Mouse (Mus musculus): ENCODE results near the gene Plpp3.

The Plpp3 gene

GRCm38 (mm10) chr4:105220849-105221248 is 63.7 kb downstream of the Plpp3 start:
- no peak for DNase-seq (ENCODE audit: low spot score)

- DNase-seq (ENCODE audit: low spot score): no peak
Measured at GRCm38 (mm10) chr4:105221256-105221840, 64.2 kb downstream of the Plpp3 start.

- no peak for DNase-seq (ENCODE audit: low spot score)
Measured at GRCm38 (mm10) chr4:105223101-105223924, 66.2 kb downstream of the Plpp3 start.

GRCm38 (mm10) chr4:105223925-105224300 is 66.8 kb downstream of the Plpp3 start:
- no peak for DNase-seq (ENCODE audit: low spot score)

GRCm38 (mm10) chr4:105225512-105225911 is 68.4 kb downstream of the Plpp3 start:
- peak; percentile 61 for DNase-seq (ENCODE audit: low spot score)

GRCm38 (mm10) chr4:105226351-105226750 is 69.2 kb downstream of the Plpp3 start:
- no peak for DNase-seq (ENCODE audit: low spot score)

GRCm38 (mm10) chr4:105230127-105230526 is 73.0 kb downstream of the Plpp3 start:
- no peak for DNase-seq (ENCODE audit: low spot score)

GRCm38 (mm10) chr4:105240233-105240632 is 83.1 kb downstream of the Plpp3 start:
- no peak for DNase-seq (ENCODE audit: low spot score)

- DNase-seq (ENCODE audit: low spot score): no peak
Measured at GRCm38 (mm10) chr4:105244931-105245330, 87.8 kb downstream of the Plpp3 start.

- DNase-seq (ENCODE audit: low spot score): peak; percentile 43
Measured at GRCm38 (mm10) chr4:105245479-105245944, 88.4 kb downstream of the Plpp3 start.

GRCm38 (mm10) chr4:105246331-105246730 is 89.2 kb downstream of the Plpp3 start:
- no peak for DNase-seq (ENCODE audit: low spot score)

GRCm38 (mm10) chr4:105248161-105248560 is 91.0 kb downstream of the Plpp3 start:
- no peak for DNase-seq (ENCODE audit: low spot score)

- DNase-seq (ENCODE audit: low spot score): no peak
Measured at GRCm38 (mm10) chr4:105249283-105249682, 92.1 kb downstream of the Plpp3 start.

GRCm38 (mm10) chr4:105250946-105251345 is 93.8 kb downstream of the Plpp3 start:
- DNase-seq (ENCODE audit: low spot score): no peak

- no peak for DNase-seq (ENCODE audit: low spot score)
Measured at GRCm38 (mm10) chr4:105252044-105252443, 94.9 kb downstream of the Plpp3 start.

- DNase-seq (ENCODE audit: low spot score): no peak
Measured at GRCm38 (mm10) chr4:105252571-105253200, 95.5 kb downstream of the Plpp3 start.

GRCm38 (mm10) chr4:105253453-105254341 is 96.5 kb downstream of the Plpp3 start:
- no peak for DNase-seq (ENCODE audit: low spot score)

- DNase-seq (ENCODE audit: low spot score): no peak
Measured at GRCm38 (mm10) chr4:105254365-105254764, 97.2 kb downstream of the Plpp3 start.

GRCm38 (mm10) chr4:105255185-105255584 is 98.0 kb downstream of the Plpp3 start:
- no peak for DNase-seq (ENCODE audit: low spot score)

- no peak for DNase-seq (ENCODE audit: low spot score)
Measured at GRCm38 (mm10) chr4:105257667-105258560, 100.8 kb downstream of the Plpp3 start.

- no peak for DNase-seq (ENCODE audit: low spot score)
Measured at GRCm38 (mm10) chr4:105260385-105260784, 103.2 kb downstream of the Plpp3 start.

Measured in urinary bladder, postnatal 14 days (tissue).